Mouse (Mus musculus) gastrocnemius, postnatal 10 days (tissue): ENCODE results near the gene Susd1. TPM values are rescaled to one million over a fixed set of nuclear protein-coding genes. Genes with fewer than 3 reads are reported as not detected.

ENCODE experiments used
- DNase-seq: peaks from one replicate; pipeline ENCODE4 v3.0.0; 2021; ENCODE audit warnings: mixed read lengths
- total RNA-seq, 2 experiments: library from RNA; stranded (reverse); gene quantifications; 2 replicates each; pipeline ENCODE4 v1.2.3; 2021

The Susd1 gene
- total RNA-seq, 2 experiments from 2014 or later: 1.5 to 1.6 TPM

DNA sequence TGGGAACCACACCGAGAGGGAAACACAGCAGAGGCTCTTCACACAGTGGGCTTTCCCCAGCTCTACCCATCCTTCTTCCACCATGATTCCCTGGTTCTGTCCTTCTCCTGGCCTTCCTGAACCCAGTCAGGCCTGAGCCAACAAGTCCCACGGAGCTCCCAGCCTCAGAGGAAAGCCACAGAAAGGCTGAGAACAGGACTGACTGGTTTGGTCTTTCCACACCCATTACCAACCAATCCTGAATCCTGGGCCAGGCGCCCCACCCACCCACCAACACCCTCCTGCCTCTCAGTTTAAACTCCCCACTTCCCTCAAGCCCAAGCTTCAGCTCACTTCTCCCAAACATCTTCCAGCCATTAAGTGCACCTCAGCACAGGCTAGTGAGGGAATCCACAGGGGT is 4.4 kb downstream of the Susd1 start:
- no peak for DNase-seq

DNA sequence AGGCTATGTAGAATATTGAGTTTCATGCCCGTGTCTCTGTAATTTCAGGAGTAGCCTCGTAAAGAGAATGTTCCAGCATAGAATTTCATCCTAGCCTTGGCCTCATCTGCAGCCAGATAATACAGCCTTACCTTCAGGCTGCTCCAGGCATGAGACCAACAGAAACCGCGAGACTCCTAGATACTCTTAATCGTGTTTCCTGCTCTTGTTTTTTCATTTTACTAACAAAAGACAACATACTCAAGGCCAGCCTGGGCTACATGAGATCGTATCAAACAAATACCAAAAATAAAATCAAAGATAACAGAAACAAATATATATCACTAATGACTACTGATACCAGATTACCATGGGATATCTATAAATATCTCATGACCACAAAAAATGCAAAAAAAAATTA is 9.3 kb downstream of the Susd1 start:
- no peak for DNase-seq

DNA sequence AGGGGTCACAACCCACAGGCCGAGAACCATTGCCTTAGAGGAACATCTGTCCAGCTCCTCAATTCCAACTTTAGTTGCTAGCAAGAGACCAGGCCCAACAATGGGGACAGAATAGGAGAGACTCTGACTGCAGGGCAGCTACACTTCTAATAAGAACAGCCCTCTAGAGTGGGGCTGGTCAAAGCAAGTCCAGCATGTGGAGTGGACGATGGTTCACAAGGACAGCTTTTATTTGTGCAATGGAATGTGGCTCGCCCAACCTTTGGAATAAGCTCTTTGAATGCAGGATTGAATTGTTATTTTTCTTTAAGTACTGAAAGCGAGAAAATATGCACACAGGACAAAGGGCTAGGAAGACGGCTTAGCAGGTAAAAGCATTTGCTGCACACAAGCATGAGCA is 12.0 kb downstream of the Susd1 start:
- no peak for DNase-seq

DNA sequence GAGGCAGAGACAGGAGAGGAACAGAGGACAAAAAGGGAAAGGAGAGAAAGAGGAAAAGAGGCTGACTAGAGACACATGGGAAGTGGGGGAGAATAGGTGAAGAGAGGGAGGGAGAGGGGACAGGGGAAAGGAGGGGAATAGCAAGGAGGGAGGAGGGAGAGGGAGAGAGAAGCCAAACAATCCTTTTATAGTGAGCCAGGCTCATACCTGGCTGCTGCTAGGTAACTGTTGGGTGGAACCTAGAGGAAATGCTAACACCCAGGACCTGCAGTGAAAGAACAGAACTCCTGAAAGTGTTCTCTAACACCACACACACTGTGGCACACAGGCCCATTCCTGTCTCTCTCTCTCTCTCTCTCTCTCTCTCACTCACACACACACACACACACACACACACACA is 15.6 kb downstream of the Susd1 start:
- no peak for DNase-seq

DNA sequence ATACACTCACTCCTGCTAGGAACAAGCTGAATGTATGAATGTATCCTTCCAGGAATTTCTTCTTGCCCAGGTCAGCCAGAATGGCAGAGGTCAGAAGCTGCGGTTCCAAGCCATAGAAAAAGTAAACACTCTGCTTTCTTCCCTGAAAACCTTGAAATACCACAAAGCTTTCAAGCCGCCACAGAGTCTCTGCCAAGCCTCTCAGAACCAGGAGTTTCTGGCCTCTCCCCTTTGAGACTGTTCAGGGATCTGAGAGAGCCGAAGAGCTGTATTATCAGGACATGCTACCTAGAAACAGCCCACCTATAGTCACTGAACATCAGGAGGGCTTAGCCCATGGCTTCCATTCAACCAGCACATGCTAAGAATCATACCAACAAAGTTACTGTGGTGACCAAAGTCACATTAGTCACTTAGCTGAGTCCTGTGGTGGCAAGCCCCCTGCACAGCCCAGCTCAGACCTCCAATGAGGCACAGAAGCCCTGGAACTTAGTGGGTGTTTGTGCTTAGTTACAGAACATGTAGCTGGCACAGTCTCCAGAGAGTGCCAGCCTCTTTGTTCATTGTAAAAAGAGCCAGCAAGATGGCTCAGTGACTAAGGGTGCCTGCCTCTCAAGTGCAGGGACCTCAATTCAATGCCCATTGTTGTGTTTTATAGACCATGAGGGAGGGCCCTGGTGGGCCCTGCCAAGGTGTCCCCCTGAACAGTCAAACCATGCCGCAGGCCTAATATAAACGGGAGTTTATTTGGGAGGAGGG is 16.2 kb downstream of the Susd1 start:
- no peak for DNase-seq

DNA sequence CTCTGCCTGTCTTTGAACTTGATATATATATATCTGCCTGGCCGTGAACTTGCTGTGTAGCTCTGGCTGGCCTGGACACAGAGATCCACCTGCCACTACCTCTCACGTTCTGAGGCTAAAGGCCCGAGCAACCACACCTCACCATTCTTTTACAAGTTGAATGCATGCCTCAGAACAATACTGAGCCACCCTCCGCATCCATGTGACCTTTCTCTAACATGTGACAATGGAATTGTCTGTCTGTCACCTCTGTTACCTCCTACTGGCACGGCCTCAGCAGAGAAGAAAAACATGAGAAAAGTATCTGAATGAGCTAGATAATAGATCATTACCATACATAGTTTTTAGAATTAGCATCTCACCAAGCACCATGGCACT is 17.1 kb downstream of the Susd1 start:
- no peak for DNase-seq

DNA sequence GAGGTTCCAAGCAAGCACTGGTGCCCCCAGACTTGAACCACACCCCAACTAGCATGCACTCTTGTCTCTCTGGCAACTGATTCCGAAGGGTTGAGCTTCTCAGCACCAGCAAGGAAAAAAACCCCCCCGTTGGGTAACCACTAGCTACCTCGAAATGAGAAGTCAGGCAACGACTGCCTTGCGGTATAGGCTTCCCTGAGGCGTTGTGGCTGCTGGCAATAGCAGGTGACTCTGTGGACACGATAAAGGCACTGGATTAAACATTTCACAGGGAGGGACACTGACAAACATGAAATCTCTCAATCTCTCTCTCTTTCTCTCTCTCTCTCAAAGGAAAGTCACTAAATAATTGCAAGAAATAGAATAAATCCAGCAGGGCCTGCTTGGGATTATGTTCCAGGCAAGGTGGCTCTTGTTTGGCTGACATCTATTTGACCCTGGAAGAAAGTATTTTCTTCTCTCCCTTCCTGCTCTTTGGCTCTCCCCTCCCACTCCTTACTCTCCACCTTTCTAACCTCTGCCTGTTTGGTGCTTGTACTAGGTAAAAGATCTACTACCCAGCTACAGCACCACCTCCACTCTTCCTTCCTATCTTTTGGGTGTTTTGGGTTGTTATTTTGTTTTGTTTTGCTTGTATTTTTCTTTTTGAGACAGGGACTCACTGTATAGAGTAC is 17.6 kb downstream of the Susd1 start:
- DNase-seq: no peak

DNA sequence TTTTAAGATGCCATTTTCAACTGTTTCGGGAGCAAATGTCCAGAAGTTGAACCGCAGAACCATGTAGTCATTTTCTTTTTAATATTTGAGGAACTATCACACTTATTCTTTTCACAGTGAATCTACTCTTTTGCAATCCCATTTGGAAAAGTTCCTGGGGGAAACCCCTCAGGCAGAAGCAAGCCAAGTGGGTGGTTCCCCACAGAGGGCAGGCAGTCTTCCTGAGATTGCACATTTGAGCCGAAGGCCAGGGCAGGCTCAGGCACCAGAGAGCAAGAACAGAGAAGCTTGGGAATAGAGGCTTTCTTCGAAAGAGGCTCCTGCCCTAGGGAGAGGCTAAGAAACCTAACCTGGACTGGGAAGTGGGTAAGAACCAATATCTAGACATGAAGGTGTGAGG is 19.2 kb downstream of the Susd1 start:
- DNase-seq: no peak

DNA sequence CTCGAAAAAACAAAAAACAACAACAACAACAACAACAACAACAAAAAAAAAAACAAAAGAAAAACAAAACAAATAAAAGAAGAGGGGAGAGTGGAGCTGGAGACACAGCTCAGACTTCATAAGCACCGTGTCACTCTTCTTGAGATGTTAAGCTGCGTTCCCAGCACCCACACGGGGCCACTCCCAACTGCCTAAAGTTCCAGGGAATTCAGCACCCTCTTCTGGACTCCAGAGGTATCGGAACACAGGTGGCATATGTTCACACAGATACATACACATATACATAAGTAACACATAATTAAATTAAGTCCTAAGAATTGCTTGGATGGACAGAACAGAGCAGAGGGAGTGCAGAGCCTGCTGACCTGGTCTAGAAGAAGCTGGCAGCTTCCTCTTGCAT is 25.0 kb downstream of the Susd1 start:
- no peak for DNase-seq

DNA sequence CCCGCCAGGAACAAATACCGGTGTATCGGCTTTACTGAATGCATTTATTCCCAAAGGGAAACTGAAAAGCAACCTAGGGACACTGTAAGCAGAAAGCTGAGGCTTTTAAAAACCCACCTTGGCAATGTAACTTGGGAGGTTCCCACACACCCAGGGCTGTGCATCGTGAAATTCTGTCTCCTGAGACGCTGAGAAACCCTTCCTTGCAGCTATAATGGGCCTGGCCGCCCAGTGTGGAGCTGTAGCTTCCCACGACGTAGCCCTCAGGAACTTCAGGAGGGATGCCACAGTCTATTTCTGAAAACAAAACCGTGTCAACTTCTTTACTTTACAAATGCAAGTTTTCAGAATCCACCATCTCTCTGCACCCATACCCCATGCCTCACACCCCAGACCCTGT is 27.3 kb downstream of the Susd1 start:
- DNase-seq: no peak

DNA sequence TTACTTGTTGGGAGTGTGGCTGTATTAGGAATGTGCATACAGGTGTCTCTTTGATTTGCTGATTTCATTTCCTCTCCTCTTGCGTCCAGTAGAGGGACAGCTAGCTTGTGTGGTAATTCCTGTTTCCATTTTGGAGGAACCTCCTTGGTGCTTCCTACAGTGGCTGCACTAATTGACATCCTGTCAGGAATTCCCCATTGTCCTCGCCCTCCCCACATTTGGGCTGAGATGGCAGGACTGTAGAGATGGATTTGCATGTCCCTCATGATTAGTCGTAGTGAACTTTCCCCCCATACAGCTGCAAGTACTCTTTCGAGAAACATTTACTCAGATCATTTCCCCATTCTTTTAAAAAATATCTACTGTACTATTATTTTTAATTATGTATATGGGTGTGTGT is 30.7 kb downstream of the Susd1 start:
- DNase-seq: no peak

DNA sequence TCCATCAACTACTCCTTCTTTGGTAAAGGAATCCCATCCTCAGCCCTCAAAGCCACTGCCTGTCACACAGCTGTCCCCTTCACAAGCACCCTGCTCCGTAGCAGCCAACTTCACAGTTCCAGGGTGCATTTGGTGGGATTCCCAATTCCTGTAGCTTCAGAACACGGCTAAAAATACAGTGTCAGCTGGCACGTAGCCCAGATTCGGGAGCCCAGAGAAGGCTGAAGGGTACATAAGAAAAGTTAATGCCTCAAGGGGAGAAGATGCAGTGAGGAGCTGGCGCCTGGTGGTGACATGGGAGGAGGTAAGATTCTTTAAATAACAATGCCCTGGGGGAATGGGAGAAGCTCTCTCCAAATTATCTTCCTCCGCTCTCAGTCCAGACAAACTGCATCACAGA is 34.1 kb downstream of the Susd1 start:
- DNase-seq: peak; percentile 45

DNA sequence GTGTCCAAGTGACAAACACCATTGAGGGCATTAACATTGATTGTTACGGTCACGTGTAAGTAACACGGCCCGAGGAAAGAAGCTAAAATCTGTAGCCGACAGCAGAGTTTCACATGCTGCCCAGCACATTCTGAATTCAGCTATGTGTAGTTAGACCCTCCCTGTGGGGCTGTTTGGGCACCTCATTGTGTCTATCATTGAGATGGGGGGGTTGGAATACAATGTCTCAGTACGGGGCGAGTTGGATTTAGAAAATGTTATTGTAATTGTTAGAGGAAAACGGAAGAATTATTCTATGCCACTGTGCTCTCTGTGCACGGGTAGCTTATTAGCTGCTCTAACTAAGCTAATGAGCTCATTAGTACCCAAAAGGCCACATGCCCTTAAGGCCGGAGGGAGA is 37.5 kb downstream of the Susd1 start:
- no peak for DNase-seq

DNA sequence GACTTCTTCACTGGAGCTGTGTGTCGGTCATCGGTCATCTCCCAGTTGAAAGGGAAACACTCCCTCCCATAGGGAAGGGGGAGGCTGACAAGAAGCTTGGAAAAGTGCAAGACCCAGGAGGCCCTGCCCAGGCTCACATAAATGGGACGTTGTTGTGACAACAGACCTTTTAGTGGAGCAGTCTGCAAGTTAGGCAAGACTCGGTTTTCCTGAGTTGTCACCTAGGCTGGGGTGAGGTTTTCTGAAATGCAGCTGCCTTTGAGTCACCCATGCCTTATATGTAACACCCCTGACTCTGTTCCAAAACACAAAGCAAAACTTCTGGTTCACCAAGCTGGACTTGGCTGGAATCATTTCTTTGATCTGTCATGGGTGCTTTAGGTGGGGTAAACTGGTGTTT is 39.1 kb downstream of the Susd1 start:
- DNase-seq: no peak

DNA sequence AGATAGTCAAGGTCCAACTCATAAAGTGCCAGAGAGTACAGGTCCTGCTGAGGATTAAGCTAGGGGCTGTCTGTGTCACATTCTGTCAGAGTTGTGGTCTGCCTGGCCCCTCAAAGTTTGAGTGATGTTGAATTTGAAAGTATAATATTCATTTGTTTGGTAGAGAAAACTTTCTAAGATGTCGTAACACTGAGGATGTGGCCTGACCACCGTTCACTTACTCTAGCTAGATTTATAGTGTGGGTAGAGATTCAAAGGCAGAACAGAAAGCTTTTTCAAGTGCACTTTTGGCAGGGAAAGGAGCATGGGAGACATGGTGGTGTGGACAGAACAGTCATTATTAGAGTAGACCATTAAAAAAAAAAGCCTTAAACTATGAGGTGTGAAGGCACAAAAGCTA is 42.9 kb downstream of the Susd1 start:
- DNase-seq: no peak

DNA sequence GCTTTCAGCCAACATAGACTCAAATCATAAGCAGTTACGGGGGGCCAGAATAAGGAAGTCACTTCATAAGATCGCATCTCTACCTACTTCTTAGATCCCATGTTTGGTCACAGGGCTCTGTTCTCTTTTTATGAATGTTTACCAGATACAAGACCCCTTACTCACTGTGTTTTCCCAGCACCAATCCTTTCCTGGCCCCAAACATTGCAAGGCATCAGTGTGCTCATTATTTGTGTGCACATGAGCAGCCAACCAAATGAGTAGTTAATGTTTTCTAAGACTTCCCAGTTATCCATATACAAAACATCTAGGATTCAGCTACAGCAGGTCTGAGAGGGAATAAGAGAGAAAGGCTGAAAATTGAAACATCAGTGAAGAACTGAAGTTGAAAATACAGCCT is 44.3 kb downstream of the Susd1 start:
- DNase-seq: no peak

DNA sequence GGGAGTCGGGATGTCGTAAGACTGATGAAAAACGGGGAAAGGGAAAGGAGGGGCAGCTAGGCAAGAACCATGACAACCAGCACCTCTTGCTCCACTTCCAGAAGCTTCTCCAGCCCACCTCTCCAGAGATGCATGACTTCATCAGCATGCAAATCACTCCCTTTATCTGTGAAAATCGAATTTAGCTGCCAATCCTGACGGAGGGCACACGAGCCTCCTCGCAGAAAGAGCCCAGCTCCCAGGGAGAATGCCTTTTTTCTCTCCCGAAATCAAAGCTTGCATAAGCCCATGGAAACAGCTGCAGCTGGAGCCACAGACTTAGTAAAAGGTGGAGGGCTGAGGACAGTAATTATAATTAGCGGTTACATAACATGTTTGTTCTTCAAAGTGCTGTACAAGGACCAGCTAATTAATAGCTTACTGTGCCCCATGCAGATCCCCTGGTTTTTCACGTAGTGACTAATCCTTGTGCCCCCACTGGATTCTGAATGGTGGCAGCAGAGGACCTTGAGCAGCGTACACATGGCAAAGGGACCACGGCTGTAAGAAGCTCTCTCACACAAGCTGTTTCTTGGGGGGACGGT is 49.9 kb downstream of the Susd1 start:
- DNase-seq: no peak

DNA sequence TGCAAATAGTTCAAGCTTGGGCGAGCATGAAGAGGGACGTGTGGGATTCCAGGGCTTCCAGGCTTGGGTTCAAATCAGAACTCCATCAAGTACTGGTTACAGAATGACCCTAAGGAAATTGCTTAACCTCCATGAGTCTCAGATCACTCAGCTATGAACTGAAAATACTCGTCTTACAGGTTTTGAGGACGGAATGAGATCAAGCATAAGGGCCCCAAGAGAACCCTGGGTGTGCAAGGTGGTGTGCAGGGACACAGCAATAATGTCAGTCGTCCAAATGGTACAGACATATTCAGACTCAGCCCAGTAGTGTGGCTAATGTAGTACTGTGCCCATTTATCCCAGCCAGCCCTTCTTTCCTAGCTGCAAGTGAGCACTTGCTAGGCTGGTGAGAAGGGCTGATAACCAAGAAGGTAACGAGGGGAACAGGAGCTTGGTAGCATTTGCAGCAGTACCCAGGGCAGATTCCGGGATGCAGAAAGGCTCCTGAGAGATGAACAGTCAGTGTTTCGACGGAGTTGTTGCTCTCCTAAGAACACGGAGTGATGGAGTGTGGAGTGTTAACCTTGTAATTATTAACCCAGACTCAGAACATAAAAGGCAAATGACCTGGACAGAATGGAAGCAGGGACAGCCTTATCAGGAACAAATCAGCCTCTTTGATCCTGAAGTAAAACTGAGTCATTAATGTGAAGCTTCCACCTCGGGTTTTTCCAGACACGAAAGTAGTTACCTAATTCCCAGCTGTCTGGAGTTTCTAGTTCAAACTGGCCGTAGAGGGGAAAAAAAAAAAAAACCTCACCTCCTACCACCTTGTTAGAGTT is 50.8 kb downstream of the Susd1 start:
- no peak for DNase-seq

DNA sequence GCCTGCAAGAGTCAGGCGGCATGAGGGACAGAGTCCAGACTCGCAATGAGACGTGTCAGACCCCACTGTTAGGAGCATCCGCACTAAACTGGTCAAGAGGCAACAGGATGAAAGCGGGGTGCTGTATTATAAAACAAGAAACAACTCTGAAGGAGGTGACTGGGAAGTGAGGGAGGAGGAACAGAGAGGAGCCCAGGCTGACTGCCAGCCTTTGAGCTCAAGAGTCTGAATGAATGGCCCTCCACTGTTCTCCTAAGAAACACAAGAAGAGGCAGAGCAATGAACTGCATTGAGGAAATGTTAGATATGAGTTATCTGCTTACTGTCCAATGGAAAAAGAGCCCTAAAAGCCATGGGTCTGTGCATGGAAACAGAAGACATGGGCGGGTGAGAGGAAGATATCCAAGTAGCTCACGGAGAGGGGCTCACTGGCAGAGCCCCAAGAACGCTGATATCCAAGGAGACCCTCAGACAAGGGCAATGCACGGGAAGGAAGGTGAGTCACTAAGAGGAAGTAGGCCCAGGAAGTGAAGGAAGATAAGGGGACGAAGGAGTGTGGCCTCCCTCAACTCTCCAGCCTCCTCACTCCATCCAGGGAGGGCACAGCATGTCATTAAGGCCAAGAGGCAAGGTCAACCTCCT is 53.1 kb downstream of the Susd1 start:
- DNase-seq: no peak

DNA sequence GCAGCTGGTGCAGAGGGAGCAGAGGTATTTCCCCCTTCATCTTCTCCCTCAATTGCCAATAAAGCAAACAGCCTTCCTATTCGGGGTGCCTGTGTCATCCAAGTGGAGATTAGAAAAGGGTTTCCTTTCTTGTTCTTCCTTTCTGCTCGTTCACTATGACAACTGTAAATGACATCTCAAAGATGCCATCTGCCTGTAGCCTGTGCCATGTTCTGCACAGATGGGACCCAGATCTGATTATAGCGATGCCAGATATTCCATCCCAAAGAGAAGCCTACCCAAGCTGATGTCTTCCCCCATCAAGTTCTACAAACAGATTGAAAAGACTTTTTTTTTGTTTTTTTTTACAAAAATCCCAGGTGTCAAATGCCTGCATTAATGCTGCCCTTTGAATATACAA is 54.6 kb downstream of the Susd1 start:
- no peak for DNase-seq

DNA sequence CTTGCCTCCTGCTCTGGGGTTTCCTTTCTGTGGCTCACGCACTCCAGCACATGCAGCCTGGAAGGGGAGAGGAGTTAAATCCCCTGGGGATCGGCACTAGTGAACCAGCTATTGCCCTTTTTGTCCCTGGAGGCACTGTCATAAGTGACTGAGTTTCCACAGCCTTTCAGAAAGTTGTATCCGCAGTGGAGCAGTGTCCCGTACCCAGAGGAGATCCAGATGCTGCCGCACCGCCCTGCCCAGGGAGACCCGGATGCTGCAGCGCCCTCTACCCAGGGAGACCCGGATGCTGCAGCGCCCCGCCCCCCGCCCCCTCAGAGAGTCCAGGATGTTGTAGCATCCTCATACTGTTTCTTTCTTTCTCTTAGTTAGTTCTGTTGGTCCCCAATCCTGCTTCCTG is 56.3 kb downstream of the Susd1 start:
- DNase-seq: no peak

DNA sequence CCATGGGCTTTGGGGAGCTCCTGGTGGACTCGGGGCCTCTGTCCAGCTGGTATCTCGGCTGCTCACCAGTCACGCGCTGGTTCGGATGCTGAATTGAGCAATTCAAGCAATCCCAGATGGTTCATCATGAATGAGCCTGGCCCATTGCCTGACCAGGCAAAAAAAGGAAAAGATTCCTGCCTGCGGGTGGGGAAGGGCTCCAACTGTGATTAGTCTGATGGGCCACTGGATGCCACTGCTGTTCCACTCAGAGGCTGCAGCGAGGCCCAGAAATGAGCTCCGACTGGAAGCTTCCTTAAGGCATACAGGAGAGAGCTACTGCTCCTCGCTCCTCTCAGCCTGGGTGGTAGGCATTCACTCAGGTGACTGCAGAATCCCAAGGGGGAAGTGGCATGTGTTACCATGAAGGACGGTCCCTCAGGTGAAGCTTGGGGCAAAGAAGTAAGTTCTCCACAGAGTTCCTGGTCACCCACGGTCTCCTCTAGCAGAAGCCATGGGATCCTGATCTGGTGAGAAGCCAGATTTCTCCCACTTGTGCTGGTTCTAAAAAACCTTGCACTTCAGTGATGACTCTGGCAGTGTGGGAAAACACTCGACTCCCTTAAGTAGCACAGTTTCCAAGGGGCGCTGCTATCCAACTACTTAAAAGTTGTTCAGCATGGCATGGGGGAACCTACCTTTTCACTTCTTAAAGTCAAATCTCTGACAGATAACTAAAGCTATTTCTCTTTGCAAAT is 57.3 kb downstream of the Susd1 start:
- peak; percentile 63 for DNase-seq
